Mouse (Mus musculus): Measurements from ENCODE around the gene Hp.

Hp gene

DNA sequence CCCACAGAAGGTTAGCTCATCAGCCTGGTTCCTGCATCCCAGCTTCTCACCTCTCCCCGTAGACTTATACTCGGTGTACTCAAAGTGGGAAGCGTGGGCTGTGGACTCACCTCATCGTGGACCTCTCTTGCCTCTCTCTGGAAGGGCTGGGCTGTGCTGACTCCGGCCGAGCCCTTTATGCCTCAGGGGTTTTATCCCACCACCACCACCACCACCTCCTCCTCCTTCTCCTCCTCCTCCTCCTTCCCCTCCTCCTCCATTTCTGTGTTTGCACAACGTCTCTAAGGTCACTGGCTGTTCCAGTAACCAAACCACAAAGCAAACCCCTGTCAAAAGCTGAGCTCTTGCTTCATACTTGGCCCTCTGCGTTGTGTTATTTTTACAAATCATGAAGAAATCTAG, at the start of gene Hp:
Gene Hp, minus strand, starts transcription at position 273 of the 402 bp plus-strand sequence.
- no peak for DNase-seq (ENCODE audit: low spot score)

DNA sequence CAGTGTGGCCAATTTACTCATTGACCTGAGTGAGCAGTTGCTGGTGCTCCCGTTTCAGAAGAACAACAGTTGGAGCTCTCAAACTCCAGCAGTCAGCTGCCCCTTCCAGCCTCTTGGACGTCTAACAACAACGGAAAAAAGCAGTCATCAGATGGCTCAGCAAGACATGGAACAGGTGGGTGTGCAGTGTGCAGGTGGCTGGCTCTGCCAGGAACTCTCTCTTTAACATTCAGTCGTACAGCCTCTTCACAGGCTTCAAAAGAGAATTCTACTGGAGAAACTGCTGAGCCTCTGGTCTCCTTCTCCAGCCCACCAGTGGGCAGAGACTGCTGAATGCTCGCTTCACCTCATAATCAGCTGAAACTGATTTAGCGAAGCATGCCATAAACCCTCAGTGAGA, 49.7 kb upstream of the Hp start:
- DNase-seq (ENCODE audit: low spot score), result no peak

DNA sequence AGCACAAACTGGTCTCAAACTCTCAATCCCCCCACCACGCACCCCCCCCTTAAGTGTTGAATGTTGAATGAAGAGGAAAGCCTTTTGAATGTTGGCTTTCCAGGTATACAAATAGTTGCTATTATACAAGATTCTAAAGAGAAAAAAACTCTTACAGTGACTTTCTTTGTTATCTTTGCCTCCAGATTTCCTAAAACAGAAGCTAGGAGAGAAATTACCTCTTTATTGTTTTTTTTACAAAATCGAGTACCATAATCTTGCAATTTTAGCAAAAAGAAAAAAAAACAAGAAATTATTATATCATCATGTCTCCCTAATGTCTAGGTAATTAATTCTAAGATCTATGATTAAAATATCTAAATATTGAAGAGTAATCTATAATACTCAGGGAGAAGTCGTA, 36.6 kb upstream of the Hp start:
- DNase-seq (ENCODE audit: low spot score), result no peak

DNA sequence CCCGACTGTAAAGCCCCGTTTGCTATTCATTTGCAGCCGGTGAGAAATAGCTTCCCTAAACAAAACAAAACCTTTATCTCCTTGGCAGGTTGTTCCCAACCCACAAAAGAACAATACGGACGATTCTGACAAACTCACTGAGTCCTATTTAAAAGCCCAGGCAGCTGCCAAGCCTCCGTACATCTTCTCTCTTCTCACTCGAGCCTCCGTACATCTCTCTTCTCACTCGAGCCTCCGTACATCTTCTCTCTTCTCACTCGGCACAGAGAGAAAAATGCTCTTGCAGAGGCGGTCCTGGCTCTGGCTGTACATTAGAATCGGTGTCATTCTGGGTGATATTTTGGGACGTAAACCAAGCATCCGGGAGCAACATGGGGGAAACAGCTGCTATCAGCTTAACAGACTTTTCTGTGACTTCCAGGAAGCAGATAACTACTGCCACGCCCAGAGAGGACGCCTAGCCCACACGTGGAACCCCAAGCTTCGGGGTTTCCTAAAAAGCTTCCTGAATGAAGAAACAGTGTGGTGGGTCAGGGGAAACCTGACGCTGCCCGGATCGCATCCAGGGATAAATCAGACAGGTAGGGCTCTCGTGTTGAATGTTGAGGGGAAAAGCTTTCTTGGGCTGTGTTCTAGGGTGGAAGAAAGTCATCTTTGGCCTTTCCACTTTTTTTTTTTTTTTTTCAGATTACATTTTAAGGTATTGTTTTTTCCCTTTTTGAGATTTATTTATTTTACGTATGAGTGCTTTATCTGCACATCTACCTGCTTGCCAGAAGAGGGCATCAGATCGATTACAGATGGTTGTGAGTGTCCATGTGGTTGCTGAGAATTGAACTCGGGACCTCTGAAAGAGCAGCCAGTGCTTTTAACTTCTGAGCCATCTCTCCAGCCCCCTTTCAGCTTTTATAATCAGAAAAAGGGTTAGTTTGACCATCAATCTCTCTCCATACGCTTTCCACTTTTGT, 35.6 kb upstream of the Hp start, which contains the start of gene Pkd1l3:
Gene Pkd1l3, plus strand, starts transcription at position 275 of the 968 bp plus-strand sequence.
- no peak for DNase-seq (ENCODE audit: low spot score)

DNA sequence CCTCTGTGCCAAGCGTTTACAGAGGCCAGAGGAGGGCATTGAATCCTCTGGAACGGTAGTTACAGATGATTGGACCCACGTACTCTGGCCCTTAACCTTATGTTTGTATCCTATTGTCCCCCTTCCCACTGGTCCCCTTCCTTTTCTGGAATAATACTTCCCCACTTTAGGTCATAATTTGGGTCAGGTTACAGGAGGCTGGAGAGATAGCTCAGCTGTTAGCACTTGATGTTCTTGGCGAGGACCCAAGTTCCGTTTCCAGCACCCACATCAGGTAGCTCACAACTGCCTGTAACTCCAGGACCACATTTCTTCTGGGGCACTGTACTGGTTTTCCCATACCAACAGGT, 30.2 kb upstream of the Hp start:
- no peak for DNase-seq (ENCODE audit: low spot score)

DNA sequence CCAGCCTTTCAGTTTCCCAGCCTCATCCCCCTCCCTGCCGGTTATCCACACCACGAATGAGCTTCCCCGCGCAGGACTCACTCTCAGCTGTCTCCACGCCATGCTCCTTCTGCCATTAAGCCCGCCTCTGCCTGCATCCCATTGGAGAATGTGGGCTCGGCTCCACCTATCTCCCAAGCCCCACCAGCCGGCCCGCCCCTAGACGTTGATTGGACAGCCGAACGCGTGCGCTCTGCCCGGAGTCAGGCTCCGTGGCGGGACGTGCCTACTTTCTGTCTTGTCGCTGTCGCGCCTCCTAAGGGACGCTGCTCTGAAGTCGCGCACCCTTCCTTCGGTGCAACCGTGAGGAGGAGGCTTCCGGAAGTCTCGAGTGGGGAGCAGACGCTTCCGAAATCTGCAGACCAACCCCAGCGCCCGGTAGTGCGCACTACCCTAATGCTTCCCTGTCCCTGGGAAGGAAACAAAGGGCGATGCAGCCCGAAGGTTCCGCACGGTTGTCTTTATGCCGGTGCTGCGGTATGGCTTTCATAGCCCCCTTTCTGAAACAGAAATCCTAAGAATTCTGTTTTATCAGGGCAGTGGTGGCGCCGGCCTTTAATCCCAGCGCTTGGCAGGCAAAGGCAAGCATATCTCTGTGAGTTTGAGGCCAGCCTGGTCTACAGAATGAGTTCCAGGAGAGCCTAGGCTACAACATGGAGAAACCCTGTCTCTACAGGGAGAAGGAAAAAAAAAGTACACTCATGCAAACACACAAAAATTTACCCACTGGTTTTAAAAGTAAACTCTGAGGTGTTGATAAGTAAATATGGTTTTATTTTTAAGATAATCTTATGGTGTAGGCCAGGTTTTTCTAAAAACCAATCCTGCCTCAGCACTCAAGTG, 29.5 kb upstream of the Hp start, which contains the start of gene Dhodh:
Gene Dhodh, minus strand, starts transcription at position 403 of the 882 bp plus-strand sequence.
- DNase-seq (ENCODE audit: low spot score), result peak; percentile 89

DNA sequence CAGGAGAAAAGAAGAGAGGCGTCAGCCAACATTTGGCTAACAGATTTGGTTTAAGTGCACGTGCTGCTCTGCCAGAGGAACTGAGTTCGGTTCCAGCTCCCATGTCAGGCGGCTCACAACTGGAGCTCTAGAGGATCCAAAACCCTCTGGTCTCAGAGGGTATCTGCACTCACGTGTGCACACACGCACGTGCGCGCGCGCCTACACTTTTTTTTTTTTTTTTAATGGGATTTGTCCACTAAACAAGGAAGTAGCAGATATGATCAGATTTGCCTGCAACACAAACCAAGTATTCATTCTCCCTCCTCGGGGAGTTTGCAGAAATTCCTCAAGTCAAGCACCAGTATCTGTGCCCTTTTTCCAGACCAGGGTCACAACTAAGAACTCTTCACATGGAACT, 28.7 kb upstream of the Hp start:
- no peak for DNase-seq (ENCODE audit: low spot score)

DNA sequence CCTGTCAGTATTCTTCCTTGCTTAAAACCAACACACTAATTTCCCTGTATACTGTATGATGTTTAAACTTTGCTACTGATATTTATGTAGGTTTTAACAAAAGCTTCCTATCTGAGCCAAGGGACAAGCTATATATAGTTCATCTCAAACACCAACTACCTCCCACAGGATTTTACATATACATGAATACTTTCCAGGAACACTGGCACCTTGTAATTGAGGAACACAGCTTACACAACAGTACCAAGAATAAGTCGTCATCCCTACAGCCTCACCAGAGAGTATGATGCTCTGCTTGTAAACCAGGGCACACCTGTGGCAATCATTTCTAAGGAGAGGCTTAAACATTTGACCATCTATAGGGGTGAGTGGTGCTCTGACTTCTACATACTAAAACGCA, 27.8 kb upstream of the Hp start:
- no peak for DNase-seq (ENCODE audit: low spot score)

DNA sequence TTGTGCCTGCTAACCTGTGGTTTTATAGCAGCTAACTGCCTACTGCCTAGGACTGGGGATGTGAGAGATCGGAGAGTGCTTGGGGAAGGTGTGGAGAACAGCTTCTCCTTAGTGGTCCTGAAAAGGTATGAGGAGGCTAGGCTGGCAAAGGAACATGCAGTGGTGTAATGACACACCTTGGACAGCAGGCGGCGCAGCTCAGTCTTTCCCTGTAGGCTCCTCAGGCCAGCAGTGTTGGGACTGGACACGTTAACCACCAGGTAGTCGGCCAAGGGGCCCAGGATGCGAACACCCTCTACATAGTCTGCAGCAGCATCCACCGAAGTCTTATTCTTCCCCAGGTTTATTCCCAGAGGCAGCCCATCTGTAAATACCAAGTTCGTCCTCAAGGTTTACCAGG, 16.9 kb upstream of the Hp start:
- peak; percentile 34 for DNase-seq (ENCODE audit: low spot score)

DNA sequence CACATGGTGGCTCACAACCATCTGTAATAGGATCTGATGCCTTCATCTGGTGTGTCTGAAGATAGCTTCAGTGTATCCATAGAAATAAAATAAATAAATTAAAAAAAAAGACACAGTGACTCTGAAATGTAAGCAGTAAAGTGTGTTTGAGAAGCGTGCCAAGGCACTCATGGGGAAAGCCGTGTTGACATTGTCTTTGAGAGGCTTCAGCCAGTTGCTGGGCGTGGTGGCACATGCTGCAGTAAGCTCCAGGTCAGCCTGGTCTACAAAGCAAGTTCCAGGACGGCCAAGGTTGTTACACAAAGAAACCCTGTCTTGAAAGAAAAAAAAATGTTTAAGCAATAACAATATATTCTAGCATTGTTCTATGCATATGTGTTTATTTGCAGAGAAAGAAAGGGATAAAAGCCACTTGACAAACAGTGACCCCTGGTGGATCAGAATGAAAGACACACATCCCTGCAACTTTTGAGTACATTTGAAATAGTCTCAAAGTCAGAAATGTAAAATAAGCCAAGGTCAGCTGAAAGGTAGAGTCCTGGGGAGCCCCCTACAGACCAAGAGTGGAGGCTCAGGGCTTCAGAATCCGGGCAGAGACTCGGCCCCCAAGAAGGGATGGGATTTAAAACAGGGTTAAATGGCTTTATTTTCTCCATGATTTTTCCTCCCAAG, 14.3 kb upstream of the Hp start:
- DNase-seq (ENCODE audit: low spot score), result no peak

DNA sequence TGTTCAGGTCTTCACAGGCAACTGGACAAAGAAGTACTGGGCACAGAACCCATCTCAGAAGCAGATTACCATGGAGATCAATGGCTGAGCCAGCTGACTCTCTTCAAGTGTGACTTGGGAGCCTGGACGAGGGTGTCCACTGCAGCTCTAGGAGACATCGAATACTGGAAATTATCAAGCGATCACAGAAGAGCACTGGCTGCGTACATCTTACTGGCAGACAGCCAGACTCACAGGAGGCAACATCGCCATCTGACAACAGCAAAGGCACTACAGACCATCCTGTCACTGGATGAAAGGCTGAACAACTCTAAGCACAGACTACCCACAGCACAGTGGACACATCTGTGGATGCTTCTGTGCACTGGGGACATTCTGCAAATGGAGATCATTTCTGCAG, 13.2 kb upstream of the Hp start:
- DNase-seq (ENCODE audit: low spot score), result no peak

DNA sequence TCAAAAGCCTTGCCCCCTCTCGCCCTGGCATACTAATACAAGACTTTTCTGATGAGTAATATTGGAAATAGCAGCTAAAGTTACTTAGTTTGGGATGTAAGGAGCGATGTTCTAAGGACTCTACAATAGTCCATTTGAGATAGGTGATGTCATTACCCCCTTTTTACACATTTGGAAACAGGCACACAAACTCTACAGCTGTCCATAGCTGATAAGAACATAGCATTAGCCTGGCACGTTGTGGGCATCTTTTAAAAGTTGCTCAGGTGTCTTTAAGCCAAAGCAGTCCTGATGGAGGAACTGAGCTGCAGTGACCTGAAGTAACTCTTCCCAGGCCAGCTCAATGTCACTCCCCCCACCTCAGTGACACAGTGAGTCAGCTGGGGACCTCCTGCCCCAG, 12.4 kb upstream of the Hp start:
- no peak for DNase-seq (ENCODE audit: low spot score)

DNA sequence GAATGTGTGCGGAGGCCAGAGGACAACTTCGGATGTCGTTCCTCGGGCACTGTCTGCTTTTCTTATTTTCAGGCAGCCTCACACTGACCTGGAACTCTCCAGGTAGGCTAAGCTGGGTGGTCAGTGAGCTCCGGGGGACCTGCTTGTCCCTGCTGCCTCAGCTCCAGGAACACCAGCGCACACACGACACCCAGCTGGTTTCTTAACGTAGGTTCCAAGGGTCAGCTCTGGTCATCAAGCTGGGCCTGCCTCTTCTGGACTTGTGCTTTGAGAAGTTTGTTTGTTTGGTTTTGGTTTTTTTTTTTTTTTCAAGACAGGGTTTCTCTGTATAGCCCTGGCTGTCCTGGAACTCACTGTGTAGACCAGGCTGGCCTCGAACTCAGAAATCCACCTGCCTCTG, 11.9 kb upstream of the Hp start:
- DNase-seq (ENCODE audit: low spot score), result no peak

DNA sequence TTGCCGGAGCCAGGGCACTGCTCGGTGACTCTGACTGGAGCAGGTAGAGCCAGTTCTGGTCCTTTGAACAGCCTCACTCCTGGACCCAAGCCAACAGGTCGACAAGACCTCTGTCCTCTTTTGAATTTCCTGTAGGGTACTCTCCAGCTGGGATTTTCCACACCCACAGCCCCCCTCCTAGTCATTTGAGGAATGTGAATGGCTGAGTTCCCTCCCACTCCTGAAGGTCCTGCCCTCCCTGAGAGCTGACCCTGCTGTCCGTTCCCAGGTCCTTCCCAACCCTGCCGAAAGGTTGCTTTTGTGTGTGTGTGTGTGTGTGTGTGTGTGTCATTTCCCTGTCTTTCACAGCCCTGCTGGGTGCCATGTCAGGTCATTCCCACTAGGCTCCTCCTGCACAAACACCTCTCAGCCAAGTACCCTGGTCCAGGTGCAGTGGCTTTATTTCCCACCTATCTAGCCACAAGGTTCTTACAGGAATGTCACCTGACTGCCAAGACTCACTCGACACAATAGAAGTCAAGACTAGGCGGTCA, 8.1 kb upstream of the Hp start:
- peak; percentile 44 for DNase-seq (ENCODE audit: low spot score)

DNA sequence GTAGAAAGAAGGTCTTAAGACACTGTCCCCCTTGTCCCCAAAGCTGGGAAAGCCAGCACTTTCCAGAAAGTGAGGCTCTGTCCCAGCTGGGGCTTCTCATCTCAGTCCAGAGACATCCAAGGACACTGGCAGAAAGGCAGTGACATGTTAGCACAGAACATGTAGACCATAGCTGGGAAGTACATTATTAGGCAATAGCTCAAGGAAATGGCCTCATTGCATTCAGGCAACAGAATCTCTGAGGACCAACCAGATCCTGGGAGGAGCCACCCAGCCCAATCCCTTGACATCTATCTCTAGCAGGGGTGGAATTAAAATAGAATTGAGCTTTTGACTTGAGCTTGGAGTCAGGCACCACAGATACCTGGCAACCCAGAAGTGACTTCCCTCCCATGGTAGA, 6.7 kb upstream of the Hp start:
- no peak for DNase-seq (ENCODE audit: low spot score)

DNA sequence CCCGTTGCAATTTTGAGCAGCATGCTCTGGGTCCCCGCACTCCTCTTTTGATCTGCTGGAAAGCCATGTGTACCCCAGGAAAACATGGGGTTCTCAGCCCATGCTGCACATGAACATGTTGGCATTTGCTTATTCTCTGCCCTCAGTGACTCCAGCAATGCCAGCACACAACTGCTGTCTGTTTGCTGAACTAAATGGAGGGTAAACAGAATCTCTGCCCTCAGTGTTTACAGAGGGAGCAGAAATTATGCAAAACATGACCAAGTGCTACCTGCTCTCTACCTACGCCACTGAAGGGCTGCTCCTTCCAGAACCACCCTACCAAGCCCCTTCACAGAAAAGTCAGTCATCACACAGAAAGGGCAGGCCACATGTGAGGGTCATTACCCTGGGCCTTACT, 5.9 kb upstream of the Hp start:
- no peak for DNase-seq (ENCODE audit: low spot score)

DNA sequence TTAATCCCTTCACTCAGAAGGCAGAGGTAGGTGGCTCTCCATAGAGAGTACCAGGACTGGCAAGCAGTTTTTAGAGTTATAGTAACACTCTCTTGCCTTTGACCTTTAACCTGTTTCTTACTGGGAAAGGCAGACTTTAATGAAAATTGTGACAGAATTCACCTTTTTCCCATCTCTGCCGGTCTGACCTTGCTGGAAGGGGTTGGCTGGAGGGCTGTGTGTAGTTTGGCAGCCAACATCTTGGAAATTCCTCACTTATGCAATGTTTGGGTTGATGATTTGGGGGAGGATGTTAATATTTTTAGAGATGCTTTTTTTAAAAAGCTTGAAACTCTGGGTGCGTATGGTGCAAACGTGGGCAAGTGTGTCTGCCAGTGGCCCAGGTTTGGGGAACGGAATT, 5.3 kb upstream of the Hp start:
- DNase-seq (ENCODE audit: low spot score), result no peak

DNA sequence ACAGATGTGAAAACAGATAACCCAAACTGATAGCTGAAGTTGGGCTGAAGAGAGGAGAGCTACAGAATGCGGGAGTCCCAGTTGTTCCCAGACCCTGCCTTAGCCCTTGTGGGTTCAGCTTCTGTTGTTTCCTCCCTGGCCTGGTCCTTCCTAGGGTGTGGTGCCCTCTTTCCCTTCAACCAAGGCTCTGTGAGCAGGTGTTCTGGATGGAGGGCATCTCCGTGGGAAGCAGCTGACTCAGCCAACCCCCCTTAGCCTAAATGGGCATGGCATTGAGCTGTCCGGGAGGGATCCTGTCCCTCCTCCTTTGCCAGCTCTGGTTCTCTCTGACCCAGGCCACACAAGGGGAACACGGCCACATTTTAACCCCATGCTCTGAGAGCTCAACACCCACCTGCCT, 2.7 kb downstream of the Hp start:
- no peak for DNase-seq (ENCODE audit: low spot score)

DNA sequence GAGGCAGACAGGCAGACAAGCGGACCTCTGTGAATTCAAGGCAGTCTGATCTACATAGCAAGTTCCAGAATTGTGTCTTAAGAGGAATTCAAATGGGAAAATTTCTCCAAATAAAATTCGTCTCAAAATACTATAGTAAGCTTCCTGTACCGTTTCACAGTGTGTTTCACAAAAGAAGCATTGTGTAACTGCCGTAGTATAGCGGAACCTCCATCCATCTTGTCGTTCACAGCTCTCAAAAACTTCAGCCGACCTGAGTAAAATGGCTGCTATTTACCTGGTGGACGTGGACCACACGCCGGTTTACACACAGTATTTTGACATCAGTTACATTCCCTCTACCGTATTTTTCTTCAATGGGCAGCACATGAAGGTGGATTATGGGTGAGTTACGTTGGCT, 7.8 kb downstream of the Hp start:
- DNase-seq (ENCODE audit: low spot score), result no peak

DNA sequence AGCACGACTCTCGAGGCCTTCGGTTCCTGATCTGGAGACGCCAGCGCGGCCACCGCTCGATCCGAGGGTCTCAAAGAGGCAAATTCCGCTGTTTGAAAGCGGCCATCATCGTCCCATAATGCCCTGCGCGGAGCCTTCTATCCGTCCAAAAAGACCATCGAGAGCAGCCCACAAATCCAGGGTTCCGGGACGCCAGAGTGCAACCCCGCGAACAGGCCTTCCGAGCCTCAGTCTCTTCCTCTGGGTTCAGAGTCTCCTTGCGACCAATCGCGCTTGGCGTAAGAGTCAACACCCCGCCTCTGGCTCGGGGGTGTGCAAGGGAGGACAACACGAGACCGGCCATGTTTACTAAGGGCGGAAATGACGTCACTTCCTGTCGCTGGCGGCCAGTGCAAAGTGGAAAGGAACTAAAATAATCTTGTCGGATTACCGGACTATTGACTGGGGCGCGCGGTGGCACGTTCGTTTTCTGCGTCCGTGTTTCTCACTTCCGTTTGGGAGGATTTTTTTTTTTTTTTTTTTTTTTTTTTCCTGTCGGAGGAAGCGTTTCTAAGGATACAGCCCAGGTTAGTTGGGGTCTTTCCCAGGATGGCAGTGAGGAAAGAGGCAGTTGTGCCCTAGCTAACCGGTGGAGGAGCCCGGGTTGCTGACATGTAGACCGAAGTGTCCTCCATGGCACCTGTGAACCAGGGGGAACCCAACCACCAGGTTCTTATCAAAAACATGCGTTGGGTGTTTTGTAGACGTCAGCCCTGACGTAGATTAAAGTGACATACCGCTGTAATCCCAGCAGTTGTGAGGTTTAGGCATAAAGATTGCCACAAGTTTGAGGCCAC, 13.3 kb downstream of the Hp start, which contains the start of the genes Dhx38 and Txnl4b:
Gene Dhx38, minus strand, starts transcription at position 364 of the 836 bp plus-strand sequence.
Gene Txnl4b, plus strand, starts transcription at position 395 of the 836 bp plus-strand sequence.
- DNase-seq (ENCODE audit: low spot score), result peak; percentile 99

DNA sequence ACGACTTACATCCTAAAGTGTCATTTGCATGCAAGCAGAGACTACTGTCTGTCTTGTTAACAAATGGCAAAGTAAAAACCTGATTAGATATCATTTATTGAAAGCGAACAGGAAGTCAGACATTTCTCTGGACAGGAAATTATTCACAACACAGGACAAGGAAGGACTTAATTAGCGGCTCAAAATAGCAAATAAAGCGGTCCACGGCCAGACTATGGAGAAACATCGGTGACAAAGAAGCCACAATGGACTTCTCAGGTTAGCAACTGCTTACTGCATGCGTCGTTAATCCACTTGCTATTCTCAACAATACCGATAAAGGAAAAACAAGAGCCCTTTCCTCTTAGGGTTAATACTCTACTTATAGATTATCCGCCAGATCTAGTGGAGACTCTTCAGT, 14.2 kb downstream of the Hp start:
- no peak for DNase-seq (ENCODE audit: low spot score)
